Mouse (Mus musculus) liver, embryonic 11.5 days (tissue): ENCODE measurements around the gene Cwc27. TPM values are rescaled to one million over a fixed set of nuclear protein-coding genes. Genes with fewer than 3 reads are reported as not detected.

Experiments
- ATAC-seq: fragments of 200-750 bp; cut with Nextera tagmentation; replicated peaks from 2 replicates; pipeline ENCODE4 v1.8.0; 2017; ENCODE audit warnings: moderate number of reproducible peaks, mild to moderate bottlenecking, moderate TSS enrichment, moderate library complexity; ENCODE audit not compliant: low FRiP score
- DNase-seq: peaks from one replicate; pipeline ENCODE4 v3.0.0-alpha.2; 2017; ENCODE audit warnings: low spot score
- H3K27ac ChIP-seq: fragments of 300-500 bp; sonication (generic); 2 replicates; pipeline ENCODE4 v1.5.1; 2014; ENCODE audit warnings: mild to moderate bottlenecking, low read depth, low read length, control low read depth
- H3K27me3 ChIP-seq: fragments of 300-500 bp; sonication (generic); replicated peaks from 2 replicates; pipeline ENCODE4 v1.6.1; 2014; ENCODE audit warnings: low read length, mixed read lengths; ENCODE audit not compliant: control insufficient read depth, insufficient read depth
- H3K36me3 ChIP-seq: fragments of 300-500 bp; sonication (generic); 2 replicates; pipeline ENCODE4 v1.6.1; 2014; ENCODE audit warnings: mild to moderate bottlenecking, low read length, moderate library complexity, mixed read lengths; ENCODE audit not compliant: control insufficient read depth, insufficient read depth
- H3K4me1 ChIP-seq: fragments of 300-500 bp; sonication (generic); replicated peaks from 2 replicates; pipeline ENCODE4 v1.6.1; 2014; ENCODE audit warnings: low read length, mixed read lengths; ENCODE audit not compliant: control insufficient read depth, insufficient read depth
- H3K4me2 ChIP-seq: fragments of 300-500 bp; sonication (generic); 2 replicates; pipeline ENCODE4 v1.6.1; 2014; ENCODE audit warnings: mild to moderate bottlenecking, control low read depth, moderate library complexity
- H3K4me3 ChIP-seq: fragments of 300-500 bp; sonication (generic); 2 replicates; pipeline ENCODE4 v1.5.1; 2014; ENCODE audit warnings: low read depth, low read length, control low read depth
- H3K9ac ChIP-seq: fragments of 300-500 bp; sonication (generic); 2 replicates; pipeline ENCODE4 v1.6.1; 2014; ENCODE audit warnings: low read depth, low read length, control low read depth
- H3K9me3 ChIP-seq: fragments of 300-500 bp; sonication (generic); 2 replicates; pipeline ENCODE4 v1.6.1; 2016; ENCODE audit warnings: low read length, inconsistent platforms, mixed read lengths; ENCODE audit not compliant: control insufficient read depth
- WGBS: fragments of 180-500 bp; shearing (Covaris S2); extraction: QIAGEN DNeasy Blood & Tissue Kit; methylation state at CpG from one replicate; pipeline ENCODE4 v1.1.7; 2014; 5-methylcytosine and 5-hydroxymethylcytosine counted together
- polyA plus RNA-seq: library from polyadenylated mRNA; unstranded; fragments of >200 nt; fragmentation: Nextera tagmentation; extraction: Ambion mirVana; gene quantifications from 2 replicates; pipeline ENCODE4 v1.2.1, GENCODE M21; 2014

Gene Cwc27
- 20.8 and 21.7 TPM in 2 replicates for polyA plus RNA-seq

DNA sequence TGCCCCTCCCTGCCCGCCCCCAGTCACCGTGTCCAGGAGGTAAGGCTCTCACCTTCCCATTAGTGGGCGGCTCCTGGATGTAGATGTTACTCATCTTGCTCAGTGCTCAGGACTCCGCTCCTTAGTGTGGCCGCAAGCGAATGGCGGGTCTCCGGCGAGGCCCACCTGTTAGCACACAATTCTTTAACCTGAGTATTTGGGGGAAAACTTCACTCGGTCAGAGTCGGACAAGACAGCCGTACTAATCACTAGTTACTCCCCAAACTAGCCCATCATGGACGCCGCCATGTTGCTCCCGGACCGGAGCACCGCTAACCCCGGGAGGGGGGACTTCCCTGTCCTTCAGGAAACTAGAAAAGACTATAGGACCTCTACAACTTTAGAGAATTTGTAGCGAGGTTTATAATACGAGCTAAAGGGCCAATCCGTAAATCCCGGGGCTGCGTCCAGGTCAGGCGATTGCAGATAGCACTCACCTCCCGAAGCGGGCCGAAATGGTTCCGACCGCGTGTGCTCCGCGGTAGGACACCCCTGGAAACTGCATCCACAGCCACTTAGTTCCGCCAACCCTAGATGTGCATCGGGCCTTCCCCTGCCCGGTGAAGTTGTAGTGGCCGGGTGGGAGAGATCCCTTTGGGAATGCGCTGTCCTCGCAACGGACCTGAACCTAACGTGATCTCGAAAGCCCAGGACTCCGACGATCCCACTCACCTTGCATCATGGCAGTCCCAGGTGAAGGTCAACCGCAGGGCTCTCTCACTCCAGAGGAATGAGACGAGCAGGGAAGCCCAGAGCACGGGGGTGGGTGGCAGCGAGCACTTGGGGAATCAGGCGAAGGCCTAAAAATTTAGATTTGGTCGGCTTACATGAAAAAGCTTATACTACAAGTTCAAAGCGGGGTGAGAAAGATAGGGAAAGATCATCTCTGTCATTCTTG is at the start of gene Cwc27:
Gene Cwc27 (minus strand): TSS at position 508 of the 937 bp plus-strand sequence.
- under 1% methylated on average over 50 of the region's 50 CpGs for WGBS
- Histone ChIP-seq H3K4me3 (peak within 1 kb of the TSS; percentile 75), H3K4me2 (peak within 1 kb of the TSS; percentile 77), H3K36me3 (no peaks in the 10 kb centered on the region), H3K9ac (peak within 1 kb of the TSS; percentile 83), H3K9me3 (no peaks in the 10 kb centered on the region), H3K27me3 (no peaks in the 10 kb centered on the region), H3K27ac (peak within 1 kb of the TSS; percentile 33; the same call in 1 of the 2 replicates), H3K4me1 (peaks cover 14% of the 10 kb centered on the region; the same call in 1 of the 2 replicates)
- DNase-seq (peak; percentile 87), ATAC-seq (peak; percentile 91)

DNA sequence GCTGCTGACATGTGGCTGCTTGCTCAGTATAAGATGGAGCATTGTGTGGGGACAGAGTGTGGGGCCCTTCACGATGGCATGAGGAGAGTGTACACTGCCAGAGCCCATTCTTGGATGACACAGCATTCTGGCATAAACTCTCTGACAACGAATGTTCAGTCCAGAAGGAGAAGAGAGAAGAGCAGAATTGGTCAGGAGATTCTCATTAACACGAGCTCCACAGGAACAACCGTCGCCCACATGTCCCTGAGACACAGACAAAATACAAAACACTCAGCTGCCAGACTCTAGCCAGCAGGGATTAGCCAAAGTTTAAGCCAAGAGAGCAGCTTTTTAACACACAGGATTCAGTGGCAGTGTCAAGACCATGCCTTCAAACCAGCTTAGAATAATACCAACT is 49.8 kb upstream of the Cwc27 start:
- ATAC-seq = no peak
- Histone ChIP-seq H3K4me1 (no peaks in the 10 kb centered on the region), H3K9ac (no peak overlapping the region), H3K4me3 (no peak overlapping the region), H3K27me3 (peaks cover 9% of the 10 kb centered on the region), H3K4me2 (no peak overlapping the region), H3K27ac (no peak overlapping the region), H3K36me3 (no peaks in the 10 kb centered on the region), H3K9me3 (no peaks in the 10 kb centered on the region)
- DNase-seq = no peak
- 86% methylated on average over 5 of the region's 5 CpGs for WGBS

GRCm38 (mm10) chr13:104863127-104863979 is 46.4 kb upstream of the Cwc27 start, which contains the start of gene Shisal2b:
Shisal2b (minus strand) TSS chr13:104863893.
- Histone ChIP-seq H3K9me3 (no peaks in the 10 kb centered on the region), H3K36me3 (no peaks in the 10 kb centered on the region), H3K27ac (no peak within 1 kb of the TSS), H3K4me2 (peak within 1 kb of the TSS; percentile 74), H3K4me1 (no peaks in the 10 kb centered on the region), H3K4me3 (peak within 1 kb of the TSS; percentile 35), H3K9ac (no peak within 1 kb of the TSS; the same call in 1 of the 2 replicates), H3K27me3 (peaks cover 9% of the 10 kb centered on the region)
- 4% methylated on average over 38 of the region's 38 CpGs for WGBS
- ATAC-seq (peak; percentile 71), DNase-seq (peak; percentile 44)

- Histone ChIP-seq H3K27ac (no peak overlapping the region), H3K4me1 (no peaks in the 10 kb centered on the region), H3K27me3 (no peaks in the 10 kb centered on the region), H3K4me3 (no peak overlapping the region), H3K9ac (no peak overlapping the region), H3K36me3 (no peaks in the 10 kb centered on the region), H3K9me3 (no peaks in the 10 kb centered on the region), H3K4me2 (no peak overlapping the region)
- DNase-seq = no peak
- 68% methylated on average over 2 of the region's 2 CpGs for WGBS
- ATAC-seq = no peak
Measured at GRCm38 (mm10) chr13:104853645-104854044, 36.7 kb upstream of the Cwc27 start.

- Histone ChIP-seq H3K4me2 (no peak overlapping the region), H3K27me3 (no peaks in the 10 kb centered on the region), H3K4me3 (no peak overlapping the region), H3K4me1 (no peaks in the 10 kb centered on the region; the same call in 1 of the 2 replicates), H3K9me3 (no peaks in the 10 kb centered on the region), H3K27ac (no peak overlapping the region), H3K36me3 (no peaks in the 10 kb centered on the region), H3K9ac (no peak overlapping the region)
- no peak for DNase-seq
- 88% methylated on average over 7 of the region's 13 CpGs for WGBS
- ATAC-seq = no peak
Measured at GRCm38 (mm10) chr13:104843295-104844089, 26.6 kb upstream of the Cwc27 start.

- 58% methylated on average over 4 of the region's 4 CpGs for WGBS
- no peak for ATAC-seq
- H3K27me3 ChIP-seq = no peaks in the 10 kb centered on the region
Measured at GRCm38 (mm10) chr13:104841937-104842336, 25.0 kb upstream of the Cwc27 start.

GRCm38 (mm10) chr13:104837628-104838027 is 20.7 kb upstream of the Cwc27 start:
- no peak overlapping the region for H3K4me3 ChIP-seq
- no peak for DNase-seq
- H3K36me3 ChIP-seq = peaks cover 13% of the 10 kb centered on the region; the same call in 1 of the 2 replicates
- 76% methylated on average over 7 of the region's 7 CpGs for WGBS
- no peak overlapping the region for H3K27ac ChIP-seq
- ATAC-seq = no peak
- no peak overlapping the region for H3K4me2 ChIP-seq
- no peaks in the 10 kb centered on the region for H3K4me1 ChIP-seq
- no peak overlapping the region for H3K9ac ChIP-seq
- no peaks in the 10 kb centered on the region for H3K27me3 ChIP-seq
- no peaks in the 10 kb centered on the region for H3K9me3 ChIP-seq

More at GRCm38 (mm10) chr13:104841937-104842336, 25.0 kb upstream of the Cwc27 start:
- peaks cover 8% of the 10 kb centered on the region; the same call in 1 of the 2 replicates for H3K36me3 ChIP-seq
- no peak overlapping the region for H3K9ac ChIP-seq
- no peak overlapping the region for H3K4me2 ChIP-seq
- H3K9me3 ChIP-seq = no peaks in the 10 kb centered on the region
- no peak overlapping the region for H3K27ac ChIP-seq
- no peak overlapping the region for H3K4me3 ChIP-seq
- DNase-seq = no peak
- no peaks in the 10 kb centered on the region; the same call in 1 of the 2 replicates for H3K4me1 ChIP-seq

GRCm38 (mm10) chr13:104832811-104833210 is 15.9 kb upstream of the Cwc27 start:
- DNase-seq = no peak
- Histone ChIP-seq H3K36me3 (peaks cover 24% of the 10 kb centered on the region), H3K9ac (no peak overlapping the region)

More at GRCm38 (mm10) chr13:104832811-104833210, 15.9 kb upstream of the Cwc27 start:
- Histone ChIP-seq H3K4me3 (no peak overlapping the region), H3K4me1 (no peaks in the 10 kb centered on the region), H3K27ac (no peak overlapping the region), H3K4me2 (no peak overlapping the region), H3K9me3 (0 out of 2 replicates have a peak, but pooled peaks cover 3% of the 10 kb centered on the region), H3K27me3 (no peaks in the 10 kb centered on the region)
- 92% methylated on average over 13 of the region's 13 CpGs for WGBS
- ATAC-seq = no peak
